Mouse (Mus musculus) lung, postnatal 0 days (tissue): Measurements from ENCODE around the gene Tmub1. TPM values are rescaled to one million over a fixed set of nuclear protein-coding genes. Genes with fewer than 3 reads are reported as not detected.

Experiments
- ATAC-seq: fragments of 200-750 bp; cut with Nextera tagmentation; 2 replicates; pipeline ENCODE4 v1.8.0; 2017; ENCODE audit warnings: moderate library complexity
- DNase-seq: peaks from one replicate; pipeline ENCODE4 v3.0.0-alpha.2; 2016; ENCODE audit warnings: low spot score
- H3K27ac ChIP-seq: fragments of 300-500 bp; sonication (generic); 2 replicates; pipeline ENCODE4 v1.5.1; 2014; ENCODE audit warnings: antibody characterized with exemption, mild to moderate bottlenecking, low read length, mixed read lengths
- H3K27me3 ChIP-seq: fragments of 300-500 bp; sonication (generic); replicated peaks from 2 replicates; pipeline ENCODE4 v1.6.1; 2014; ENCODE audit warnings: low read length, mixed read lengths; ENCODE audit not compliant: insufficient read depth
- H3K36me3 ChIP-seq: fragments of 300-500 bp; sonication (generic); 2 replicates; pipeline ENCODE4 v1.6.1; 2014; ENCODE audit warnings: low read length, mixed read lengths; ENCODE audit not compliant: insufficient read depth
- H3K4me1 ChIP-seq: fragments of 300-500 bp; sonication (generic); 2 replicates; pipeline ENCODE4 v1.6.1; 2014; ENCODE audit warnings: antibody characterized with exemption, low read depth, low read length, mixed read lengths; ENCODE audit not compliant: insufficient read depth
- H3K4me2 ChIP-seq: fragments of 300-500 bp; sonication (generic); replicated peaks from 2 replicates; pipeline ENCODE4 v1.6.1; 2014; ENCODE audit warnings: low read depth, mild to moderate bottlenecking, low read length, moderate library complexity, mixed read lengths
- H3K4me3 ChIP-seq: fragments of 300-500 bp; sonication (generic); 2 replicates; pipeline ENCODE4 v1.5.1; 2014; ENCODE audit warnings: low read depth, low read length
- H3K9ac ChIP-seq: fragments of 300-500 bp; sonication (generic); replicated peaks from 2 replicates; pipeline ENCODE4 v1.6.1; 2014; ENCODE audit warnings: low read depth, mild to moderate bottlenecking
- H3K9me3 ChIP-seq: fragments of 300-500 bp; sonication (generic); 2 replicates; pipeline ENCODE4 v1.6.1; 2016; ENCODE audit warnings: low read length, mixed read lengths
- CTCF ChIP-seq: IDR thresholded peaks from 2 replicates; pipeline ENCODE4 v1.5.1; 2016; ENCODE audit warnings: antibody characterized with exemption, mild to moderate bottlenecking
- EP300 ChIP-seq: IDR thresholded peaks from 2 replicates; pipeline ENCODE4 v1.6.1; 2016; ENCODE audit warnings: antibody characterized with exemption, mild to moderate bottlenecking, control low read depth
- WGBS: fragments of 180-500 bp; shearing (Covaris S2); extraction: QIAGEN DNeasy Blood & Tissue Kit; methylation state at CpG from one replicate; pipeline ENCODE4 v1.1.7; 2014; 5-methylcytosine and 5-hydroxymethylcytosine counted together
- polyA plus RNA-seq: library from polyadenylated mRNA; unstranded; fragments of >200 nt; fragmentation: Nextera tagmentation; extraction: Ambion mirVana; gene quantifications from 2 replicates; pipeline ENCODE4 v1.2.1, GENCODE M21; 2015

The Tmub1 gene
- polyA plus RNA-seq, 1 experiment from 2014 or later, result 17.7 TPM

DNA sequence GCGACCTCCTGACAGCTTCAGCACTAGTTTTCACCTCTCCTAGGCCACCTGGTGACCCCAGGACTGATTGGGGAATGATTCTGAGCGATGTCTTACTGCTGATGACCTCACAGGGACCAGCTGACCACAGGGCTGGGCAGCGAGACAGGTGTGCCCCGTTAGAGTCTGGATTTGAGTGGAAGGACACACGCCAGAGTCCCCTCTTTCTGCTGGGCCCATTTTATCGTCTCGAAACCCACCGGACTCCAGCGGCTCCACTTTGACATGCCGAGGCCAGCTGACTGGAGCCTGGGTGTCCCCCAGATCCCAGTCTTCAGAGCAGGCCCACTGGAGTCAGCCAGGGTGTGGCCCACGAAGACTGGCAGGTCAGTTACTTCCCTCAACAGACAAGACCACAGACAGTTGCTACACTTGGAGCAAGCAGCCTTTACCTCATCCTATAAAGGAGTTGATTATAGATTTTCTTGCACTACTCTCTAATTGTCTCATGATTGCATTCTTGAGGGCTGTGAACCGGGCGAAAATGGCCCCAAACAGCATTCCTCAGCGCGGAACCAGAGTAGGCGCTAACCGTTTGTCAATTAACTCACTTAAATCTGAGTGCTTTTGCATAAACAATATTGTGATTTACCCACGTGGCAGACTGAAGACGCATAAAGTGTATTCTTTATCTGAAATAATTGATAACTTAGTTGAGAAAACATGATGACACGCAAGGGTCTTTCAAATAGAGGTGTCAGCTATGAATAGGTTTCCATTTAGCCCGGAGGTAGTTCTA, 23.5 kb downstream of the Tmub1 start:
- Histone ChIP-seq H3K27ac (peak overlapping the region; percentile 99), H3K4me3 (peak overlapping the region; percentile 74), H3K9me3 (no peaks in the 10 kb centered on the region), H3K9ac (peak overlapping the region; percentile 77), H3K4me1 (peaks cover 31% of the 10 kb centered on the region), H3K36me3 (0 out of 2 replicates have a peak, but pooled peaks cover 7% of the 10 kb centered on the region), H3K4me2 (peak overlapping the region; percentile 81), H3K27me3 (no peaks in the 10 kb centered on the region)
- WGBS, result 7% methylated on average over 21 of the region's 21 CpGs
- DNase-seq, result peak; percentile 59
- no peak; the same call in 1 of the 2 replicates for TF ChIP-seq EP300
- no peak for TF ChIP-seq CTCF
- peak; percentile 28 for ATAC-seq

- Histone ChIP-seq H3K36me3 (0 out of 2 replicates have a peak, but pooled peaks cover 7% of the 10 kb centered on the region), H3K27me3 (no peaks in the 10 kb centered on the region), H3K4me1 (peaks cover 31% of the 10 kb centered on the region), H3K27ac (peak within 1 kb of the TSS; percentile 99), H3K9me3 (no peaks in the 10 kb centered on the region), H3K9ac (peak within 1 kb of the TSS; percentile 77), H3K4me3 (peak within 1 kb of the TSS; percentile 74), H3K4me2 (peak within 1 kb of the TSS; percentile 81)
- peak; percentile 100 for DNase-seq
- WGBS, result 1% methylated on average over 46 of the region's 46 CpGs
- TF ChIP-seq EP300, result peak; percentile 83
- TF ChIP-seq CTCF, result no peak; the same call in 1 of the 2 replicates
- ATAC-seq, result peak; percentile 94
Observed at GRCm38 (mm10) chr5:24423129-24424003, 24.3 kb downstream of the Tmub1 start, which contains the start of the genes Cdk5 and Slc4a2. Gene Cdk5 (minus strand): TSS chr5:24423530. Gene Slc4a2 (plus strand): TSS chr5:24423837.

- DNase-seq (no peak), ATAC-seq (no peak)
- no peak overlapping the region for H3K27ac ChIP-seq
- H3K9me3 ChIP-seq, result no peaks in the 10 kb centered on the region
- peaks cover 9% of the 10 kb centered on the region; the same call in 1 of the 2 replicates for H3K4me1 ChIP-seq
- H3K4me3 ChIP-seq, result no peak overlapping the region
- 0 out of 2 replicates have a peak, but pooled peaks cover 7% of the 10 kb centered on the region for H3K36me3 ChIP-seq
- 88% methylated on average over 9 of the region's 9 CpGs for WGBS
- no peak overlapping the region for H3K9ac ChIP-seq
- TF ChIP-seq CTCF (no peak), EP300 (no peak)
- H3K27me3 ChIP-seq, result no peaks in the 10 kb centered on the region
- H3K4me2 ChIP-seq, result no peak overlapping the region
Observed at GRCm38 (mm10) chr5:24420381-24420780, 27.3 kb downstream of the Tmub1 start.

DNA sequence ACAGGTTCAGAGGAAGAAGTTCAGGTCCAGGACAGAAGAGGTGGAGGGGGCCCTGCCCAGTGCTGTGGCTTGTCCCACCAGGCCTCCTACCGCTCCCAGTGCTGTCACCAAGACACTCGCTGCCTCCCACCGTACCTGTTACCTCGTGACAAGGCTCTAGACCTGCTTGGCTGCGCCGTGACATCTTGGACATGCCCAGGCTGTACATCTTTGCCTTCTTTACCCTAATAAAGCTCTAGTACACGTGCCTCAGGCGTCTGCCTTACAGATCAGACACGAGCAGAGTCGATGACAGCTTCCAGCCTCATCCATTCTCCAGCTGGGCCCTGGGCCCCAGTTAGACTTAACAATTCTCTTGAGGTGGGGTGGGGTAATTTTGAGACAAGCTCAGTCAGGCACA, 30.1 kb downstream of the Tmub1 start:
- ATAC-seq, result no peak
- DNase-seq, result no peak
- no peak for TF ChIP-seq EP300
- TF ChIP-seq CTCF, result no peak
- Histone ChIP-seq H3K27me3 (no peaks in the 10 kb centered on the region), H3K4me1 (no peaks in the 10 kb centered on the region), H3K9me3 (no peaks in the 10 kb centered on the region), H3K4me2 (no peak overlapping the region), H3K9ac (no peak overlapping the region), H3K27ac (no peak overlapping the region), H3K4me3 (no peak overlapping the region), H3K36me3 (0 out of 2 replicates have a peak, but pooled peaks cover 7% of the 10 kb centered on the region)
- WGBS, result 86% methylated on average over 10 of the region's 10 CpGs

- H3K27ac ChIP-seq, result no peak overlapping the region
- WGBS, result 4% methylated on average over 21 of the region's 21 CpGs
- H3K4me1 ChIP-seq, result no peaks in the 10 kb centered on the region
- 0 out of 2 replicates have a peak, but pooled peaks cover 7% of the 10 kb centered on the region for H3K36me3 ChIP-seq
- peak overlapping the region; percentile 28 for H3K4me2 ChIP-seq
- no peaks in the 10 kb centered on the region for H3K9me3 ChIP-seq
- H3K9ac ChIP-seq, result no peak overlapping the region
- no peaks in the 10 kb centered on the region for H3K27me3 ChIP-seq
- DNase-seq, result peak; percentile 90
- TF ChIP-seq CTCF (peak; percentile 78), EP300 (no peak)
- no peak overlapping the region for H3K4me3 ChIP-seq
- ATAC-seq, result peak; percentile 84
Observed at GRCm38 (mm10) chr5:24416222-24416736, 31.4 kb downstream of the Tmub1 start.

DNA sequence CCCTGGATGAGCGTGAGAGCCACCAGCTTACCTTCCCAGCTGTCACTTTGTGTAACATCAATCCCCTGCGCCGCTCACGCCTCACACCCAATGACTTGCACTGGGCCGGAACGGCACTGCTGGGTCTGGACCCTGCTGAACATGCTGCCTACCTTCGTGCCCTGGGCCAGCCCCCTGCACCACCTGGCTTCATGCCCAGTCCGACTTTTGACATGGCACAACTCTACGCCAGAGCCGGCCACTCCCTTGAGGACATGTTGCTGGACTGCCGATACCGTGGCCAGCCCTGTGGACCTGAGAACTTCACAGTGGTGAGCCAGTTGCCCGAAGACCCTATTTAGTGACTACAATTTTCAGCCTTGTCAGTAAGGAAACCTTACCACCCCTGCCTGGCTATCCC, 33.7 kb downstream of the Tmub1 start:
- H3K36me3 ChIP-seq, result no peaks in the 10 kb centered on the region
- H3K27ac ChIP-seq, result no peak overlapping the region
- no peaks in the 10 kb centered on the region for H3K4me1 ChIP-seq
- no peak for TF ChIP-seq EP300
- TF ChIP-seq CTCF, result no peak
- H3K9ac ChIP-seq, result no peak overlapping the region
- H3K4me2 ChIP-seq, result no peak overlapping the region
- no peak for DNase-seq
- no peaks in the 10 kb centered on the region for H3K9me3 ChIP-seq
- 69% methylated on average over 13 of the region's 13 CpGs for WGBS
- no peak for ATAC-seq
- H3K4me3 ChIP-seq, result no peak overlapping the region
- H3K27me3 ChIP-seq, result no peaks in the 10 kb centered on the region
